Mouse (Mus musculus): Measurements from ENCODE around the gene Hap1.

GRCm38 (mm10) chr11:100356819-100357211, 887 bp upstream of the Hap1 start:
- TF ChIP-seq CTCF (IDR thresholded peaks at IDR 0.05; ENCODE audit: low read depth), result no peak
- no peak for TF ChIP-seq EP300 (IDR thresholded peaks at IDR 0.05; ENCODE audit: low read depth)

Data from heart, postnatal 0 days (tissue).